Mouse (Mus musculus): ENCODE data around the gene Nsun4. TPM values are rescaled to one million over a fixed set of nuclear protein-coding genes. Genes with fewer than 3 reads are reported as not detected.

Gene Nsun4
- polyA plus RNA-seq, 1 experiment from 2014 or later, result 17.7 TPM

- Histone ChIP-seq H3K9ac (ENCODE audit: low read depth, low read length) (peak overlapping the region; percentile 99), H3K9me3 (ENCODE audit: control insufficient read depth, low read length) (no peaks in the 10 kb centered on the region), H3K4me1 (ENCODE audit: control insufficient read depth, insufficient read depth, low read length) (peaks cover 25% of the 10 kb centered on the region), H3K4me2 (ENCODE audit: low read depth, low read length) (peak overlapping the region; percentile 64), H3K27me3 (replicated peaks; ENCODE audit: control insufficient read depth, insufficient read depth, low read length) (no peaks in the 10 kb centered on the region), H3K36me3 (ENCODE audit: control insufficient read depth, insufficient read depth, low read length) (peaks cover 15% of the 10 kb centered on the region), H3K27ac (replicated peaks; ENCODE audit: low read depth, low read length) (peak overlapping the region; percentile 98), H3K4me3 (ENCODE audit: low read depth, low read length) (peak overlapping the region; percentile 98)
- DNase-seq (ENCODE audit: low spot score) (peak; percentile 72), ATAC-seq (ENCODE audit: low read depth) (peak; percentile 69)
- WGBS, result 0% methylated on average over 24 of the region's 77 CpGs
These were observed 22.1 kb upstream of the Nsun4 start for GRCm38 (mm10) chr4:116075631-116076368.

- peak; percentile 98 for DNase-seq (ENCODE audit: low spot score)
- H3K36me3 ChIP-seq (ENCODE audit: control insufficient read depth, insufficient read depth, low read length), result peaks cover 14% of the 10 kb centered on the region
- peaks cover 25% of the 10 kb centered on the region for H3K4me1 ChIP-seq (ENCODE audit: control insufficient read depth, insufficient read depth, low read length)
- peak; percentile 95 for ATAC-seq (ENCODE audit: low read depth)
- H3K4me2 ChIP-seq (ENCODE audit: low read depth, low read length), result peak within 1 kb of the TSS; percentile 78
- H3K4me3 ChIP-seq (ENCODE audit: low read depth, low read length), result peak within 1 kb of the TSS; percentile 98
- under 1% methylated on average over 50 of the region's 55 CpGs for WGBS
- no peaks in the 10 kb centered on the region for H3K9me3 ChIP-seq (ENCODE audit: control insufficient read depth, low read length)
- H3K9ac ChIP-seq (ENCODE audit: low read depth, low read length), result peak within 1 kb of the TSS; percentile 99
- no peaks in the 10 kb centered on the region for H3K27me3 ChIP-seq (replicated peaks; ENCODE audit: control insufficient read depth, insufficient read depth, low read length)
- H3K27ac ChIP-seq (replicated peaks; ENCODE audit: low read depth, low read length), result peak within 1 kb of the TSS; percentile 98
These were observed 21.4 kb upstream of the Nsun4 start, which contains the start of the genes Uqcrh and Lrrc41 for GRCm38 (mm10) chr4:116074861-116075620. Gene Uqcrh, minus strand, starts transcription at chr4:116075071. Gene Lrrc41, plus strand, starts transcription at chr4:116075269.

GRCm38 (mm10) chr4:116074145-116074675, 20.5 kb upstream of the Nsun4 start:
- peak overlapping the region; percentile 78 for H3K4me2 ChIP-seq (ENCODE audit: low read depth, low read length)
- H3K27me3 ChIP-seq (replicated peaks; ENCODE audit: control insufficient read depth, insufficient read depth, low read length), result no peaks in the 10 kb centered on the region
- peak overlapping the region; percentile 99 for H3K9ac ChIP-seq (ENCODE audit: low read depth, low read length)
- DNase-seq (ENCODE audit: low spot score), result peak; percentile 52
- WGBS, result 1% methylated on average over 8 of the region's 8 CpGs
- H3K4me1 ChIP-seq (ENCODE audit: control insufficient read depth, insufficient read depth, low read length), result peaks cover 25% of the 10 kb centered on the region
- no peaks in the 10 kb centered on the region for H3K9me3 ChIP-seq (ENCODE audit: control insufficient read depth, low read length)
- peak overlapping the region; percentile 98 for H3K4me3 ChIP-seq (ENCODE audit: low read depth, low read length)
- peak overlapping the region; percentile 98 for H3K27ac ChIP-seq (replicated peaks; ENCODE audit: low read depth, low read length)
- no peak for ATAC-seq (ENCODE audit: low read depth)
- peaks cover 16% of the 10 kb centered on the region for H3K36me3 ChIP-seq (ENCODE audit: control insufficient read depth, insufficient read depth, low read length)

GRCm38 (mm10) chr4:116073146-116073545, 19.5 kb upstream of the Nsun4 start:
- Histone ChIP-seq H3K9ac (ENCODE audit: low read depth, low read length) (no peak overlapping the region), H3K4me2 (ENCODE audit: low read depth, low read length) (peak overlapping the region; percentile 78; the same call in 1 of the 2 replicates), H3K4me1 (ENCODE audit: control insufficient read depth, insufficient read depth, low read length) (peaks cover 25% of the 10 kb centered on the region), H3K27ac (replicated peaks; ENCODE audit: low read depth, low read length) (no peak overlapping the region), H3K4me3 (ENCODE audit: low read depth, low read length) (no peak overlapping the region; the same call in 1 of the 2 replicates), H3K27me3 (replicated peaks; ENCODE audit: control insufficient read depth, insufficient read depth, low read length) (no peaks in the 10 kb centered on the region), H3K9me3 (ENCODE audit: control insufficient read depth, low read length) (no peaks in the 10 kb centered on the region), H3K36me3 (ENCODE audit: control insufficient read depth, insufficient read depth, low read length) (peaks cover 24% of the 10 kb centered on the region)
- DNase-seq (ENCODE audit: low spot score), result peak; percentile 35
- WGBS, result 50% methylated on average over 4 of the region's 4 CpGs
- no peak for ATAC-seq (ENCODE audit: low read depth)

GRCm38 (mm10) chr4:116070116-116070515, 16.4 kb upstream of the Nsun4 start:
- 63% methylated on average over 6 of the region's 6 CpGs for WGBS
- peak; percentile 56 for DNase-seq (ENCODE audit: low spot score)
- H3K27ac ChIP-seq (replicated peaks; ENCODE audit: low read depth, low read length), result no peak overlapping the region

GRCm38 (mm10) chr4:116063855-116064254, 10.2 kb upstream of the Nsun4 start:
- no peaks in the 10 kb centered on the region for H3K4me1 ChIP-seq (ENCODE audit: control insufficient read depth, insufficient read depth, low read length)
- no peak overlapping the region for H3K9ac ChIP-seq (ENCODE audit: low read depth, low read length)
- no peaks in the 10 kb centered on the region for H3K9me3 ChIP-seq (ENCODE audit: control insufficient read depth, low read length)
- H3K27me3 ChIP-seq (replicated peaks; ENCODE audit: control insufficient read depth, insufficient read depth, low read length), result no peaks in the 10 kb centered on the region
- no peak overlapping the region for H3K4me2 ChIP-seq (ENCODE audit: low read depth, low read length)
- H3K36me3 ChIP-seq (ENCODE audit: control insufficient read depth, insufficient read depth, low read length), result peaks cover 37% of the 10 kb centered on the region
- H3K4me3 ChIP-seq (ENCODE audit: low read depth, low read length), result no peak overlapping the region
- H3K27ac ChIP-seq (replicated peaks; ENCODE audit: low read depth, low read length), result no peak overlapping the region
- ATAC-seq (ENCODE audit: low read depth) (no peak), DNase-seq (ENCODE audit: low spot score) (no peak)
- 50% methylated on average over 1 of the region's 1 CpGs for WGBS

More at GRCm38 (mm10) chr4:116070116-116070515, 16.4 kb upstream of the Nsun4 start:
- Histone ChIP-seq H3K4me3 (ENCODE audit: low read depth, low read length) (no peak overlapping the region), H3K27me3 (replicated peaks; ENCODE audit: control insufficient read depth, insufficient read depth, low read length) (no peaks in the 10 kb centered on the region), H3K36me3 (ENCODE audit: control insufficient read depth, insufficient read depth, low read length) (peaks cover 52% of the 10 kb centered on the region), H3K4me1 (ENCODE audit: control insufficient read depth, insufficient read depth, low read length) (peaks cover 15% of the 10 kb centered on the region), H3K9ac (ENCODE audit: low read depth, low read length) (no peak overlapping the region), H3K9me3 (ENCODE audit: control insufficient read depth, low read length) (no peaks in the 10 kb centered on the region), H3K4me2 (ENCODE audit: low read depth, low read length) (no peak overlapping the region)
- ATAC-seq (ENCODE audit: low read depth), result peak; percentile 30; the same call in 1 of the 2 replicates

GRCm38 (mm10) chr4:116059012-116059726, 5.5 kb upstream of the Nsun4 start:
- H3K36me3 ChIP-seq (ENCODE audit: control insufficient read depth, insufficient read depth, low read length), result no peaks in the 10 kb centered on the region
- no peak for DNase-seq (ENCODE audit: low spot score)
- H3K4me3 ChIP-seq (ENCODE audit: low read depth, low read length), result no peak overlapping the region
- 77% methylated on average over 5 of the region's 5 CpGs for WGBS
- no peaks in the 10 kb centered on the region for H3K4me1 ChIP-seq (ENCODE audit: control insufficient read depth, insufficient read depth, low read length)
- no peak overlapping the region for H3K27ac ChIP-seq (replicated peaks; ENCODE audit: low read depth, low read length)
- ATAC-seq (ENCODE audit: low read depth), result no peak
- no peak overlapping the region for H3K9ac ChIP-seq (ENCODE audit: low read depth, low read length)
- no peaks in the 10 kb centered on the region for H3K9me3 ChIP-seq (ENCODE audit: control insufficient read depth, low read length)
- H3K4me2 ChIP-seq (ENCODE audit: low read depth, low read length), result no peak overlapping the region
- H3K27me3 ChIP-seq (replicated peaks; ENCODE audit: control insufficient read depth, insufficient read depth, low read length), result no peaks in the 10 kb centered on the region

- H3K27ac ChIP-seq (replicated peaks; ENCODE audit: low read depth, low read length), result no peak overlapping the region
- DNase-seq (ENCODE audit: low spot score) (no peak), ATAC-seq (ENCODE audit: low read depth) (no peak)
- H3K9me3 ChIP-seq (ENCODE audit: control insufficient read depth, low read length), result no peaks in the 10 kb centered on the region
- H3K36me3 ChIP-seq (ENCODE audit: control insufficient read depth, insufficient read depth, low read length), result no peaks in the 10 kb centered on the region
- no peaks in the 10 kb centered on the region for H3K27me3 ChIP-seq (replicated peaks; ENCODE audit: control insufficient read depth, insufficient read depth, low read length)
- no peak overlapping the region for H3K9ac ChIP-seq (ENCODE audit: low read depth, low read length)
- 0 out of 2 replicates have a peak, but pooled peaks cover 4% of the 10 kb centered on the region for H3K4me1 ChIP-seq (ENCODE audit: control insufficient read depth, insufficient read depth, low read length)
- H3K4me3 ChIP-seq (ENCODE audit: low read depth, low read length), result no peak overlapping the region
- no peak overlapping the region for H3K4me2 ChIP-seq (ENCODE audit: low read depth, low read length)
- WGBS, result 0% methylated on average over 1 of the region's 1 CpGs
These were observed 3.9 kb upstream of the Nsun4 start for GRCm38 (mm10) chr4:116057559-116057958.
